Comparison of ENCODE assay signal across 9 mouse cellular contexts in genomic region chr4:142302041-142302723, GRCm38 (mm10).
DNase-seq lines count a peak whose midpoint lies in the region; ATAC-seq and TF ChIP-seq lines count a peak whose summit lies in the region.
"Had no signal": no experiment of that assay in that cellular context is flagged by ENCODE, and none has a peak within 500 bp of the region (broad histone marks: within the 10 kb centered on the region; RNA-seq: fewer than 3 reads in every experiment).

No protein-coding gene starts in this region.

- no peak for TF ChIP-seq CTCF in cortical plate, adult 2 months (IDR thresholded peaks at IDR 0.05; ENCODE audit: extremely low read depth, insufficient read depth, low read length)

- no peaks in the 10 kb centered on the region for H3K36me3 ChIP-seq in liver, embryonic 12.5 days
- no peaks in the 10 kb centered on the region for H3K36me3 ChIP-seq in heart, embryonic 14.5 days (ENCODE audit: control insufficient read depth, insufficient read depth, low read length)
- H3K36me3 ChIP-seq in midbrain, embryonic 16.5 days (ENCODE audit: control insufficient read depth, insufficient read depth, low read length), result no peaks in the 10 kb centered on the region

- peak; percentile 24; the same call in 1 of the 2 replicates for ATAC-seq in liver, embryonic 12.5 days
- ATAC-seq in heart, embryonic 14.5 days (ENCODE audit: insufficient number of reproducible peaks, insufficient read depth, low FRiP score, low read depth), result peak; percentile 62
- peak; percentile 21; the same call in 1 of the 2 replicates for ATAC-seq in midbrain, embryonic 16.5 days

- no peak overlapping the region for H3K4me3 ChIP-seq in liver, embryonic 12.5 days
- no peak overlapping the region for H3K4me3 ChIP-seq in cortical plate, adult 2 months (ENCODE audit: insufficient read depth, low read length)
- 0 out of 4 replicates have a peak overlapping the region, but pooled peaks of 1 of the 2 experiments have one; percentile 9 for H3K4me3 ChIP-seq in heart, embryonic 14.5 days (ENCODE audit: control insufficient read depth in 1 of 2, insufficient read depth in 1 of 2, low read depth in 1 of 2, low read length in 2 of 2)
- H3K4me3 ChIP-seq in midbrain, embryonic 16.5 days (ENCODE audit: low read depth, low read length), result no peak overlapping the region

- H3K9me3 ChIP-seq in liver, embryonic 12.5 days (replicated peaks), result no peaks in the 10 kb centered on the region
- no peaks in the 10 kb centered on the region for H3K9me3 ChIP-seq in heart, embryonic 14.5 days (ENCODE audit: control insufficient read depth, low read length)
- no peaks in the 10 kb centered on the region for H3K9me3 ChIP-seq in midbrain, embryonic 16.5 days (replicated peaks; ENCODE audit: control insufficient read depth, low read length, poor library complexity, severe bottlenecking)

- H3K27me3 ChIP-seq in liver, embryonic 12.5 days (replicated peaks), result 0 out of 2 replicates have a peak, but pooled peaks cover 5% of the 10 kb centered on the region
- H3K27me3 ChIP-seq in heart, embryonic 14.5 days (ENCODE audit: control insufficient read depth, insufficient read depth, low read length), result no peaks in the 10 kb centered on the region
- no peaks in the 10 kb centered on the region for H3K27me3 ChIP-seq in midbrain, embryonic 16.5 days (ENCODE audit: control insufficient read depth, insufficient read depth, low read depth, low read length)

- H3K4me1 ChIP-seq in liver, embryonic 12.5 days, result 0 out of 2 replicates have a peak, but pooled peaks cover 9% of the 10 kb centered on the region
- H3K4me1 ChIP-seq in cortical plate, adult 2 months (ENCODE audit: control insufficient read depth, insufficient read depth, low read length), result peaks cover 11% of the 10 kb centered on the region
- H3K4me1 ChIP-seq in heart, embryonic 14.5 days (ENCODE audit: control insufficient read depth in 2 of 2, insufficient read depth in 2 of 2, low read length in 2 of 2), result peaks cover 23 to 31% of the 10 kb centered on the region in 2 experiments
- H3K4me1 ChIP-seq in midbrain, embryonic 16.5 days (ENCODE audit: control insufficient read depth, insufficient read depth, low read length), result peaks cover 35% of the 10 kb centered on the region

- no peak overlapping the region for H3K4me2 ChIP-seq in liver, embryonic 12.5 days
- H3K4me2 ChIP-seq in heart, embryonic 14.5 days (ENCODE audit: low read length), result peak overlapping the region; percentile 55
- H3K4me2 ChIP-seq in midbrain, embryonic 16.5 days (ENCODE audit: low read length), result no peak overlapping the region

- 24% methylated on average over 8 of the region's 8 CpGs for WGBS in liver, embryonic 12.5 days (ENCODE audit: insufficient replicate concordance)
- WGBS in heart, embryonic 14.5 days, result 10% methylated on average over 8 of the region's 8 CpGs
- 22% methylated on average over 8 of the region's 8 CpGs for WGBS in midbrain, embryonic 16.5 days

- H3K9ac ChIP-seq in liver, embryonic 12.5 days, result no peak overlapping the region
- peak overlapping the region; percentile 48 for H3K9ac ChIP-seq in heart, embryonic 14.5 days (ENCODE audit: low read length)
- peak overlapping the region; percentile 45 for H3K9ac ChIP-seq in midbrain, embryonic 16.5 days (ENCODE audit: low read depth, low read length)

- DNase-seq in liver, result no peak
- DNase-seq in kidney, postnatal 36 days, result no peak
- no peak for DNase-seq in kidney, postnatal 4 days
- no peak for DNase-seq in urinary bladder, postnatal 25 days (ENCODE audit: low spot score)
- DNase-seq: kidney, adult 18-20 months had no signal

- H3K27ac ChIP-seq in liver, embryonic 12.5 days, result no peak overlapping the region
- H3K27ac ChIP-seq in cortical plate, adult 2 months (ENCODE audit: insufficient read depth, low read length), result peak overlapping the region; percentile 45; the same call in 1 of the 2 replicates
- H3K27ac ChIP-seq in heart, embryonic 14.5 days (replicated peaks in 1 of 2; ENCODE audit: control insufficient read depth in 1 of 2, insufficient read depth in 1 of 2, low read depth in 2 of 2, low read length in 2 of 2), result peak overlapping the region; percentile 89 to 93
- peak overlapping the region; percentile 68 for H3K27ac ChIP-seq in midbrain, embryonic 16.5 days (ENCODE audit: low read length)

- no peak for TF ChIP-seq POLR2A in cortical plate, adult 2 months (IDR thresholded peaks at IDR 0.05; ENCODE audit: extremely low read depth, insufficient read depth, low read length)
